In genomic region chr16:33941271-33941781, GRCm38 (mm10) we compare ENCODE assay signal across 8 mouse cellular contexts. TPM values are rescaled to one million over a fixed set of nuclear protein-coding genes. Genes with fewer than 3 reads are reported as not detected.
DNase-seq lines count a peak whose midpoint lies in the region; ATAC-seq lines count a peak whose summit lies in the region.

No protein-coding gene starts in this region.

- H3K4me3 ChIP-seq in hindbrain, embryonic 16.5 days (ENCODE audit: low read length), result no peak overlapping the region
- H3K4me3 ChIP-seq in limb, embryonic 13.5 days, result no peak overlapping the region

- ATAC-seq in cerebellum, adult (ENCODE audit: insufficient number of reproducible peaks, low FRiP score, low TSS enrichment), result no peak
- peak; percentile 66 for ATAC-seq in hindbrain, embryonic 16.5 days
- ATAC-seq in limb, embryonic 13.5 days (ENCODE audit: low FRiP score, low read depth), result no peak
- ATAC-seq in granulocyte monocyte progenitor cell, adult 5-6 weeks (replicated peaks; ENCODE audit: poor library complexity, severe bottlenecking), result no peak

- H3K9me3 ChIP-seq in hindbrain, embryonic 16.5 days (ENCODE audit: control insufficient read depth, low read length), result no peaks in the 10 kb centered on the region
- H3K9me3 ChIP-seq in limb, embryonic 13.5 days, result no peaks in the 10 kb centered on the region

- no peaks in the 10 kb centered on the region for H3K36me3 ChIP-seq in hindbrain, embryonic 16.5 days (ENCODE audit: control insufficient read depth, insufficient read depth, low read length)
- peaks cover 25% of the 10 kb centered on the region for H3K36me3 ChIP-seq in limb, embryonic 13.5 days

- peak overlapping the region; percentile 41; the same call in 1 of the 2 replicates for H3K27ac ChIP-seq in hindbrain, embryonic 16.5 days (ENCODE audit: low read depth, low read length)
- H3K27ac ChIP-seq in limb, embryonic 13.5 days, result peak overlapping the region; percentile 48; the same call in 1 of the 2 replicates

- H3K9ac ChIP-seq in hindbrain, embryonic 16.5 days (ENCODE audit: low read depth, low read length), result peak overlapping the region; percentile 17; the same call in 1 of the 2 replicates
- no peak overlapping the region for H3K9ac ChIP-seq in limb, embryonic 13.5 days

- peak; percentile 41 to 43 for DNase-seq in cerebellum, adult 18-20 months
- DNase-seq in cerebellum, postnatal 10 days, result peak; percentile 76 to 78
- DNase-seq in gastrocnemius, postnatal 10 days, result peak; percentile 74
- DNase-seq in neural tube, embryonic 10.5 days (ENCODE audit: extremely low spot score, low spot score), result peak; percentile 44

- H3K4me2 ChIP-seq in hindbrain, embryonic 16.5 days (ENCODE audit: low read length), result no peak overlapping the region
- H3K4me2 ChIP-seq in limb, embryonic 13.5 days (replicated peaks), result no peak overlapping the region

- WGBS in hindbrain, embryonic 16.5 days, result 31% methylated on average over 11 of the region's 11 CpGs
- WGBS in limb, embryonic 13.5 days, result 67% methylated on average over 11 of the region's 11 CpGs

- peaks cover 35% of the 10 kb centered on the region for H3K4me1 ChIP-seq in hindbrain, embryonic 16.5 days (ENCODE audit: control insufficient read depth, insufficient read depth, low read depth, low read length)
- peaks cover 83% of the 10 kb centered on the region for H3K4me1 ChIP-seq in limb, embryonic 13.5 days

- H3K27me3 ChIP-seq in hindbrain, embryonic 16.5 days (replicated peaks; ENCODE audit: control insufficient read depth, insufficient read depth, low read length), result no peaks in the 10 kb centered on the region
- H3K27me3 ChIP-seq in limb, embryonic 13.5 days, result no peaks in the 10 kb centered on the region

RNA-seq across cellular contexts. Expression of gene Umps, which starts 25.5 kb away (rescaled TPM):
- total RNA-seq in gastrocnemius, postnatal 10 days (2021), result 1 to 10 TPM; 7.4 to 9.1 TPM
- polyA plus RNA-seq in hindbrain, embryonic 16.5 days (2015; fragmentation: Nextera tagmentation; extraction: Ambion mirVana), result 26.0 and 27.6 TPM in 2 replicates
- 57.8 and 58.2 TPM in 2 replicates for polyA plus RNA-seq in limb, embryonic 13.5 days (2015; fragmentation: Nextera tagmentation; extraction: Ambion mirVana)
- 69.3 and 73.3 TPM in 2 replicates for total RNA-seq in granulocyte monocyte progenitor cell, adult 5-6 weeks (2014; fragmentation: Nextera tagmentation)
- total RNA-seq in granulocyte monocyte progenitor cell, adult 5-6 weeks (2017), result 129 and 134 TPM in 2 replicates

Comparison
In these comparisons a context has a peak if more than half of its experiments do, and no peak if none do; other contexts are left out.
1. RNA of gene Umps, which starts 25.5 kb away (total RNA-seq): 69.3 to 134 TPM in granulocyte monocyte progenitor cell, adult 5-6 weeks; 7.4 to 9.1 TPM in gastrocnemius, postnatal 10 days; every median in the first group is over 4 times any median in the second.
2. Peak in every context shown above with its lines, with median percentiles within 50 percentile points of each other: DNase-seq.